Mouse (Mus musculus) adrenal gland, adult 8-10 months (tissue): ENCODE measurements around the gene Ddr2. TPM values are rescaled to one million over a fixed set of nuclear protein-coding genes. Genes with fewer than 3 reads are reported as not detected.

Experiments
- DNase-seq: peaks from one replicate; pipeline ENCODE4 v3.0.0; 2022
- total RNA-seq, 4 experiments: library from RNA; stranded (reverse); gene quantifications; 2 replicates each; pipeline ENCODE4 v1.2.4; 2022

Gene Ddr2
- total RNA-seq, 4 experiments from 2014 or later = 13.9 to 30.8 (median 20.4) TPM

- DNase-seq = no peak
These were observed 171.2 kb downstream of the Ddr2 start for GRCm38 (mm10) chr1:169939345-169939744.

GRCm38 (mm10) chr1:169934005-169934725 lies 176.4 kb downstream of the Ddr2 start:
- no peak for DNase-seq

GRCm38 (mm10) chr1:169932122-169932746 lies 178.3 kb downstream of the Ddr2 start:
- DNase-seq = no peak

- DNase-seq = no peak
These were observed 178.9 kb downstream of the Ddr2 start for GRCm38 (mm10) chr1:169931698-169932097.

- no peak for DNase-seq
These were observed 182.0 kb downstream of the Ddr2 start, which contains the start of gene Ccdc190 for GRCm38 (mm10) chr1:169928454-169928971. Ccdc190 (plus strand) TSS chr1:169928648.

- no peak for DNase-seq
These were observed 182.7 kb downstream of the Ddr2 start for GRCm38 (mm10) chr1:169927753-169928369.

GRCm38 (mm10) chr1:169924567-169924966 lies 186.0 kb downstream of the Ddr2 start:
- peak; percentile 27 for DNase-seq

Other genes with a start within 250 kb of the Ddr2 start
- gene Ccdc190, start 182.1 kb downstream of the Ddr2 start, total RNA-seq = 1 to 10 TPM in 1 of 4 experiments, under 1 TPM in 2, not detected in 1; 0.23 to 1.0 (median 0.24) TPM
- 10 to 100 TPM in 3 of 4 experiments, 1 to 10 TPM in 1; 9.0 to 66.5 (median 39.1) TPM for gene Hsd17b7, start 141.5 kb downstream of the Ddr2 start, total RNA-seq
- gene Uap1, start 64.2 kb upstream of the Ddr2 start, total RNA-seq = 10 to 100 TPM; 38.1 to 49.3 (median 45.0) TPM
- 10 to 100 TPM; 69.8 to 84.2 (median 79.4) TPM for gene Uhmk1, start 104.6 kb upstream of the Ddr2 start, total RNA-seq
- not detected for gene Sh2d1b2, start 122.0 kb upstream of the Ddr2 start, total RNA-seq
- gene Sh2d1b1, start 166.6 kb upstream of the Ddr2 start, total RNA-seq = 1 to 10 TPM in 2 of 4 experiments, under 1 TPM in 2; 0.73 to 1.4 (median 1.2) TPM
- 10 to 100 TPM; 10.0 to 22.1 (median 14.1) TPM for gene Gm7694, start 195.6 kb upstream of the Ddr2 start, total RNA-seq
- not detected for gene Spata46, start 198.0 kb upstream of the Ddr2 start, total RNA-seq